Mouse (Mus musculus) kidney, adult 18-20 months (tissue): ENCODE measurements around the gene Zbtb21.
"Not testable (repeated sequence)": the region's sequence is repeated elsewhere in the genome, so short reads cannot be mapped to it uniquely, and the experiment has no call there.

Experiments used
- DNase-seq: peaks from one replicate; pipeline ENCODE4 v3.0.0; 2021

Gene Zbtb21

GRCm38 (mm10) chr16:97962151-97962948, at the start of gene Zbtb21, which contains the start of gene C2cd2:
TSS of gene Zbtb21 (minus strand) at chr16:97962622.
TSS of gene C2cd2 (minus strand) at chr16:97962598.
- peak; percentile 96 for DNase-seq

GRCm38 (mm10) chr16:97997383-97997731, 34.9 kb upstream of the Zbtb21 start:
- not testable (repeated sequence) for DNase-seq

GRCm38 (mm10) chr16:97996616-97997382, 34.4 kb upstream of the Zbtb21 start, which contains the start of gene B230307C23Rik:
TSS of gene B230307C23Rik (plus strand) at chr16:97997315.
- peak; percentile 88 for DNase-seq

DNA sequence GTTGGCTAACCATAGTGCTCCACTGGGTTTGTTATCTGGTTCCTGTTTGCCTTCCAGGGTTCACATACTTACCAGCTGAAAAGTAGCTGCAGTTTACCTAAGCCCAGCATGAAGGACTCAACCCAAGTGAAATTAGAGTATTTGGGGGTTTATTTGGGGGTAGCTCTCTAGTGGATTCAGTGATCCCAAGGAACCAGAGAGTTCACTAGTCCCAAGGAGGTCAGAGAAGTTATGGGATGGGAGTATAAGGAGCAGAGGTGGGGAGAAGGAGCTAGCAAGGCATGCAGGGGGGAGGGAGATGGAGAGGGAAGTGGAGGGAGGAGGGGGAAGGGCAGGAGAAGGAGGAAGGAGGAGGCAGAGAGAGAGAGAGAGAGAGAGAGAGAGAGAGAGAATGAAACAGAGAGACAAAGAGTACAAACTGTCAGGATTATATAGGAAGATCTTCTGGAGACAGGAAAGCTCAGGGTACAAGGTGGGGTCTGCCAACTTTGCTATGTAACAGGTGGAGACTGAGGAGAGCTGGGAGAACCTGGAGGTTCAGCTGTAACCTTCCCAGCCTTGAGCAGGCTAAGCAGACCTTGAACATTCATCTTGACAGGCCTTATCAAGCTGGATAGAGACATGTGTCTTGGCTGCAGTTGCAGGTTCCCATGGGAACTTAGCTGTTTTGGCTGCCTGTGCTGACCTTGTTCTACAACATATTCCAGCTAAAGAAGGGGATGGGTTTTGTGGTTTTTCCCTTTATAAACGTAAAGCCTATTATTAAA, 33.6 kb upstream of the Zbtb21 start:
- peak; percentile 13 for DNase-seq

GRCm38 (mm10) chr16:97992477-97992876, 30.1 kb upstream of the Zbtb21 start:
- DNase-seq: not testable (repeated sequence)

DNA sequence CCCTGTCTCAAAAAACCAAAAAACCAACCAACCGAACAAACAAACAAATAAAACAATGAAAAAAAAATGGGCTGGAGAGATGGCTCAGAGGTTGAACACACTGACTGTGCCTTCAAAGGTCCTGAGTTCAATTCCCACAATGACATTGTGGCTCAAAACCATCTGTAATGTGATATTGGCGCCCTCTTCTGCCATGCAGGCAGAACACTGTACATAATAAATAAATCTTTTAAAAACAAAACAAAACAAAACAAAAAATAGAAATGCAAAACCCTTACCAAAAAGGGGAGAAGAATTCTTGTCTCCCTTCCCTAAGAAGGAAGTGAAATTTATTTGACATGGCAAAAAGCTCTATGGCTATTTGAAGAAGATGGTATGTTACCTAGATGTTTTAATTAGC, 29.1 kb upstream of the Zbtb21 start:
- no peak for DNase-seq

- DNase-seq: no peak
Observed at GRCm38 (mm10) chr16:97984589-97984988, 22.2 kb upstream of the Zbtb21 start.

- DNase-seq: no peak
Observed at GRCm38 (mm10) chr16:97981362-97981761, 18.9 kb upstream of the Zbtb21 start.

DNA sequence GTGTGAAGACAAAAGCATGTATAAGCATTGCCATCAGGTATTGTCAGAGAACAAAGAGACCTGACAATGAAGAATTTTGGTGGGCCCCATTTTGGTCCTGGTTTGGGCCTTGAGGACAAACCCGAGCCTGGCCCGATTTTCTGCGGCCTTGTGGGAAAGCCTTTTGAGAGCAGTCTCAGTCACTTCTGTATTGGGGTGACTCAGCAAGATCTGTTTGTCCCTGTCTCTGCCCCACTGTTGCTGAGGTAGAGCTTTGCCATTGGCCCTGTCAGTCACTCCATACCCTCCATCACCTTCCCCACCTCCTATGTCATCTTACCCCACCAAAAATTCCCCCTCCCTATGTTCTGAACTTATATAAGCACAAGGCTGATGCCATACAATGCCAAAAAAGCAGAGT, 15.3 kb upstream of the Zbtb21 start:
- no peak for DNase-seq

GRCm38 (mm10) chr16:97977277-97977676, 14.9 kb upstream of the Zbtb21 start:
- no peak for DNase-seq

GRCm38 (mm10) chr16:97963956-97964540, 1.6 kb upstream of the Zbtb21 start:
- no peak for DNase-seq

DNA sequence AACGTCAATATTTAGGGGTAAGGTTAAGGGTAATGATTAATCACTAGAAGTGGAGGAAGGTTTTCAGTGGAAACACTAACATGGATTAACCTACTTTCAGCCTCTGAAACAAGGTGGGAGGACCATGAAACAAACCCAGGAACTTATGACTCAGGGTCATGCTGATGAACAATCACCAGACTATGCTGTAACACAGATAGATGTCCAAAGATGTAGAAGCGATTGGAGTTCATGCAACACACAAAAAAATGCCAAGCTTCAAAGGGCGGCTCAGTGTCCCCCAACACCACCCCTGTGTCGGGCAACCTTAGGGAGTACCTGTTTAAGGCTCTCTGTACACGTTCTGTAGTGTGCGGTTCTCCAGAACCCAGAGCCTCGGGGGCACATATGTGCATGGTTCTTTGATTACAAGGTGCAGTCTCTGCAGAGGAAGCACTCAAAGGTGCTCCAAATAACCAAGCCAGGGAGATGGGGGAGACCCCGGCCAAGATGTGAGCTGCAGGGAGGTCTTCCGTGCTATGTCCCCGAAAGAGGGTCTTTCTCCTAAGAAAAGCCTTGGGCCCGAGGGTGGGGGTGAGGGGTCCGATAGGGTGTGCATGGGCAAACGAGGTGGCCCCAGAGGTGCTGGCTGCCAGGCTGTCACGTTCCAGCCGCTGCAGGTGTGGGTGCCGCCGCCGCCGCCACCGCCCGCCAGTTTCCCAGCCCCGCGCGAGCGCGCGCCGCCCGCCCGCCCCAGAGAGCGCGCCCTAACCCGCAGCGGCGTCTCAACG, 856 bp downstream of the Zbtb21 start:
- no peak for DNase-seq

DNA sequence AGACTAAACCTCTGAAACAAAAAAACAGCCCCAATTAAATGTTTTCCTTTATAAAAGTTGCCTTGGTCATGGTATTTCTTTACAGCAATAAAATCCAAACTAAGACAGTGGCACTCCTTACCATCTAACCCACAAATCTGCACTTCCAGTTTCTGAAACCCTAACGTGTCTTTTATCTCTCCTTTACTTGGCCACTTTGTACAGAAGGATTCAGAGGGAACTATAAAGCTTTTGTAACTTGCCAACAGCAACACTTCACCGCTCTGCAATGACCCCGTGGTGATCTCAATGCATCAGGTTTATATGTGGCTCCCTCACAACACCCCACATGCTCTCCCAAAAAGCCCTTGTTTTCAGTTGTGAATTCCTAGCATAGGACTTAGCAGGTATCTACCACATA, 2.1 kb downstream of the Zbtb21 start:
- DNase-seq: no peak

DNA sequence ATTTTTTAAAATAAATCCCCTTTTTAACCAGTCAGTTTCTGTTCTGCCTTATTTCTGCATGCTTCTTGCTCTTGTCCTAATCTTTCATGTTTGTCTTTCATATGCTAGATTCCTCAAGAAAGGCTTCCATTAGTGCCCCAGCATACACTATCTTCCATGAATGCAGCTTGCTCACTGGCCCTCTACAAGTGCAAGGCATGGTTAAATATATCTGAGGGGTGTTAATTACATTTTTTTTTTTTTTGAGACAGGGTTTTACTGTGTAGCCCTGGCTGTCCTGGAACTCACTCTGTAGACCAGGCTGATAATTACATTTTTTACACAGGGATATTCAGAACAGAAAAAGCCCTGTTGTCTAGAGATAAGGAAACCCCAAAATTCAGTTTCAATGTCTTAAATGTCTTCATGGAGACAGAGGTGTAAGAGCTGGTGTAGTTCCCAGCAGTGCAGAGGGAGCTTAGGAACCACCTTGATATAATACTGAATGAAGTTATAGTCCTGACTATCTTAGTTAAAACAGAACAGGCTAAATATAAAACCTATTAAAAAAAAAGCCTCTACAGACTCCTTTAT, 3.9 kb downstream of the Zbtb21 start:
- no peak for DNase-seq

DNA sequence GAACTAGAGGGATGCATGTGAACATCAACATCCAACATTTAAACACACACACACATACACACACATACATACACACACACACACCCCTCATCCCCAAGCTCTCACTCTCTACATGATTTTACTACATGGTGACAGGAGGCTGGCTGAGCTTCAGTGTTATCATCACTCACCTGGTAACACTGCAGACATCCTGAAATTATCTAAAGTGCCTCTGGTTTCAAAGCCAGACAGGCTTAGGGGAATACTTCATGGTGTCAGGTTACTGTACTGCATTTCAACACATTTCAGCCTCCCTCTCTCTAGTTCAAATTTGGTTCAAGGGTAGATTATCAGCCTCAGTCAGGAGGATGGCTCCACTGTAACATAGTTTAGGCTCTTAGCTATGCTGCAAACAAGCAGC, 4.8 kb downstream of the Zbtb21 start:
- DNase-seq: no peak

GRCm38 (mm10) chr16:97956011-97956410, 6.4 kb downstream of the Zbtb21 start:
- DNase-seq: no peak

DNA sequence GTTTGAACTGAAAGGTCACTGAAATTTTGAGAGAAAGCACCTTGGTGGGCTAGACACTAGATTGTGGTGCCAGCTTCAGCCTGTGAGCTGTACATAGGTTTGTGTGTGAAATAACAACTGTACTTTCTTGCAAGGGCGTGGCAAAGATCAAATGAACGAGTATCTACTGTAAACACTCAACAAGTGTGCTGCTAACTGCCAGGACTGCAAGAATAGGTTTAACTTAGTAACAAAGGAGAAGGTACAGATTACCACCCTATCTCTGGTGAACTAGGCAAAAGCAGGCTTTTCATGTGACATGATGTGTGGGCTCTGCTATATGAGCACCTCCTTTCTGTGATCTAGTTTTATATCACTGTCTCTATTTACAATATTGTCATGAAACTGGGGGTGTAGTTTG, 9.1 kb downstream of the Zbtb21 start:
- DNase-seq: no peak

GRCm38 (mm10) chr16:97952801-97953200, 9.6 kb downstream of the Zbtb21 start:
- DNase-seq: no peak

- no peak for DNase-seq
Observed at GRCm38 (mm10) chr16:97952371-97952770, 10.1 kb downstream of the Zbtb21 start.

DNA sequence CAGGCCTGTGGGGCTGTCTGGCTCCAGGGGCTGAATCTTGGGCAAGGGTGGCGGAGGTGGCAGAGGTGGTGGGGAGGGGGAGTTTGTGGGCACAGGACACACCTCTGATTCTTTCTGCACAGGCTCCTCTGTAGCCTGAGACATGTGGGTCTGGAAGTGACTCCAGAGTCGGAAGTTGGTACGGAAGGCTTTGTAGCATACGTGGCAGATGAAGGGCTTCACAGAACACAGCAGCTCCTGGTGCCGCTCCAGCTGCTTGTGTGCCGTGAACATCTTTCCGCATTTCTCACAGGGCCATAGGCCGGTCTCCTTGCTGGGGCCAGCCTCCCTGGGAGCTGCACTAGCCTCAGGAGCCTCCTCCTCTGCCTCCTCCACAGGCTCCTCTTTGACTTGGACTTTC, 12.4 kb downstream of the Zbtb21 start:
- DNase-seq: no peak

DNA sequence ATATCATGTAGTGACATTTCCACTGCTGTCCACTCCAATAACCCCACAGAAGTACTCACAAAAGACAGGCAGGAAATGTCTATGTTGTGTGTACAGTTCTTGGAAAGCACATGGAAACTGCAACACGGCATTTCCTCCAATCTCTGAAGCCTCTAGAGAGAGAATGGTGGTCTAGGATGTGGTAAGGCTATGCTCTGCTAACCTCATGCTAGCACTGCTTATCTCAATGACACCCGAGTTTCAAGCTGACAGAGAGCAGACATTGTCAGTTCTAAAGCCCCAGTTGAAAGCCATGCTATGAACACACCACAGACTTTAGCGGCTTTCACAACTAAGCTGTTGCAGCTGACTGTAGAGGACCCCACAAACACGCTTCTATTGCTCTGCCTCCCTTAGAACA, 13.6 kb downstream of the Zbtb21 start:
- no peak for DNase-seq

- not testable (repeated sequence) for DNase-seq
Observed at GRCm38 (mm10) chr16:97946993-97947392, 15.4 kb downstream of the Zbtb21 start.
